Mouse (Mus musculus) midbrain, embryonic 16.5 days (tissue): ENCODE measurements at regions not wholly inside any gene's neighbourhood (a gene's known extent, or its start where the extent isn't known, plus 50 kb on each side); places are given as distances from the start of the nearest gene placed in this dataset.
A peak's percentile ranks its signal among the peaks of the same experiment; 100 is the strongest.

Experiments used
- ATAC-seq: fragments of 200-750 bp; cut with Nextera tagmentation; 2 replicates; pipeline ENCODE4 v1.8.0; 2017; ENCODE audit warnings: moderate TSS enrichment
- H3K27ac ChIP-seq: fragments of 300-500 bp; sonication (generic); 2 replicates; pipeline ENCODE4 v1.5.1; 2014; ENCODE audit warnings: mild to moderate bottlenecking, low read length, mixed read lengths
- H3K27me3 ChIP-seq: fragments of 300-500 bp; sonication (generic); 2 replicates; pipeline ENCODE4 v1.6.1; 2014; ENCODE audit warnings: low read depth, low read length, mixed read lengths; ENCODE audit not compliant: control insufficient read depth, insufficient read depth
- H3K36me3 ChIP-seq: fragments of 300-500 bp; sonication (generic); 2 replicates; pipeline ENCODE4 v1.6.1; 2014; ENCODE audit warnings: mild to moderate bottlenecking, low read length, moderate library complexity, mixed read lengths; ENCODE audit not compliant: control insufficient read depth, insufficient read depth
- H3K4me1 ChIP-seq: fragments of 300-500 bp; sonication (generic); 2 replicates; pipeline ENCODE4 v1.6.1; 2014; ENCODE audit warnings: mild to moderate bottlenecking, low read length, mixed read lengths; ENCODE audit not compliant: control insufficient read depth, insufficient read depth
- H3K4me2 ChIP-seq: fragments of 300-500 bp; sonication (generic); 2 replicates; pipeline ENCODE4 v1.6.1; 2014; ENCODE audit warnings: mild to moderate bottlenecking, low read length, mixed read lengths
- H3K4me3 ChIP-seq: fragments of 300-500 bp; sonication (generic); 2 replicates; pipeline ENCODE4 v1.5.1; 2014; ENCODE audit warnings: low read depth, mild to moderate bottlenecking, low read length, moderate library complexity, mixed read lengths
- H3K9ac ChIP-seq: fragments of 300-500 bp; sonication (generic); 2 replicates; pipeline ENCODE4 v1.6.1; 2014; ENCODE audit warnings: low read depth, low read length, mixed read lengths
- H3K9me3 ChIP-seq: fragments of 300-500 bp; sonication (generic); replicated peaks from 2 replicates; pipeline ENCODE4 v1.6.1; 2014; ENCODE audit warnings: mild to moderate bottlenecking, low read length, mixed read lengths; ENCODE audit not compliant: control insufficient read depth, poor library complexity, severe bottlenecking
- WGBS: fragments of 180-500 bp; shearing (Covaris S2); extraction: QIAGEN DNeasy Blood & Tissue Kit; methylation state at CpG from one replicate; pipeline ENCODE4 v1.1.7; 2014; 5-methylcytosine and 5-hydroxymethylcytosine counted together

GRCm38 (mm10) chr7:62924585-62925331 lies 101.3 kb upstream of the A26c2 start:
- peak; percentile 73 for ATAC-seq
- Histone ChIP-seq H3K36me3 (no peaks in the 10 kb centered on the region), H3K4me2 (no peak overlapping the region), H3K27me3 (no peaks in the 10 kb centered on the region), H3K4me1 (no peaks in the 10 kb centered on the region), H3K27ac (no peak overlapping the region), H3K9me3 (no peaks in the 10 kb centered on the region), H3K4me3 (no peak overlapping the region), H3K9ac (no peak overlapping the region)
- 65% methylated on average over 6 of the region's 6 CpGs for WGBS

- H3K4me3 ChIP-seq, result no peak overlapping the region
- 0 out of 2 replicates have a peak, but pooled peaks have one; percentile 39 for ATAC-seq
- no peak overlapping the region for H3K27ac ChIP-seq
- H3K36me3 ChIP-seq, result no peaks in the 10 kb centered on the region
- no peaks in the 10 kb centered on the region for H3K4me1 ChIP-seq
- no peak overlapping the region for H3K9ac ChIP-seq
- WGBS, result 0% methylated on average over 1 of the region's 1 CpGs
- H3K27me3 ChIP-seq, result no peaks in the 10 kb centered on the region
- H3K4me2 ChIP-seq, result no peak overlapping the region
- no peaks in the 10 kb centered on the region for H3K9me3 ChIP-seq
Observed at GRCm38 (mm10) chr7:62922246-62922645, 98.8 kb upstream of the A26c2 start.

DNA sequence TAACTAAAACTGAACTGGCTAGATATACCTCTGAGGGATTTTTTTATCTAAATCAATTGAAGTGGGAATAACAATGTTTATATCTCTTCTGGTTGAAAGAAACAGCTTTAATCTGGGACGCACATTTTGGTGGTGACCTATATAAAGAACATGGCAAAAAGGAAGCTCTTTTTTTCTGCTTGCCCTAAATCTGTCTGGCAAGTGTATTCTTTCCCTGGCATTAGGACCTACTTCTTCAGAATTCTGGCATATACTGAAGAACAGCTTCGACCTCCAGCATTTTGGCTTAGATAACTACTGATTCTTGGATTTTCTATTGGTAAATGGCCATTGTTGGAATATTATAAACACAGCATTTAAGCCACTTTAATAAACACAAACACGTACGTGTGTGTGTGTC lies 70.9 kb upstream of the A26c2 start:
- Histone ChIP-seq H3K9ac (no peak overlapping the region), H3K27me3 (no peaks in the 10 kb centered on the region), H3K36me3 (no peaks in the 10 kb centered on the region), H3K9me3 (no peaks in the 10 kb centered on the region), H3K4me3 (no peak overlapping the region), H3K4me1 (no peaks in the 10 kb centered on the region), H3K4me2 (no peak overlapping the region), H3K27ac (no peak overlapping the region)
- 83% methylated on average over 4 of the region's 4 CpGs for WGBS
- ATAC-seq, result no peak

DNA sequence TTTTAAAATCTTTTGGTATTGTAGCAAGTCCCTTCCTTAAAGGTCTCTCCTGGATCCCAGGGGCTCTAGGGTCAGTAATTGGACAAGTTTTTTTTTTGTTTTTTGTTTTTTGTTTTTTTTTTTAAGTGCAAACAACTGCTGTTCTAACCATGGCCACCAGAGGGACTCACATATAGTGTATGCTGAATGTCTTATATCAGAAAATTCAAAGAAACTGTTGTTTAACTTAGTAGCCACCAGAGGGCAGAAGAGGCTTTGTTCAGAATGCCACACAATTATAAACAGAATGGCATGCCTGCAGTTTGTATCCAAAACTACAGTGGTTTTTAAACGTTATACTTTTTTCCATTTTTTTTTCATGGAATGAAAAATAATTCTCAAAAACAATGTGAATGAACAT lies 53.6 kb upstream of the A26c2 start:
- Histone ChIP-seq H3K4me3 (no peak overlapping the region), H3K27ac (no peak overlapping the region), H3K36me3 (no peaks in the 10 kb centered on the region), H3K9ac (no peak overlapping the region), H3K27me3 (no peaks in the 10 kb centered on the region), H3K9me3 (no peaks in the 10 kb centered on the region), H3K4me1 (no peaks in the 10 kb centered on the region), H3K4me2 (no peak overlapping the region)
- peak; percentile 83 for ATAC-seq
- 18% methylated on average over 1 of the region's 1 CpGs for WGBS
